Mouse (Mus musculus) MEL (cell line): Measurements from ENCODE around the gene Zfp810. TPM values are rescaled to one million over a fixed set of nuclear protein-coding genes. Genes with fewer than 3 reads are reported as not detected.

Experiments
- DNase-seq: peaks from one replicate; pipeline ENCODE4 v3.0.0; 2011; ENCODE audit warnings: low read depth, low spot score
- H3K27ac ChIP-seq: 2 replicates; pipeline ENCODE4 v1.5.1; 2012; ENCODE audit warnings: low read depth, mild to moderate bottlenecking, control low read depth, low read length, moderate library complexity; ENCODE audit not compliant: control insufficient read depth
- H3K27me3 ChIP-seq, 2 experiments: fragments of 150-350 bp in 1 of 2; sonication (generic) in 1 of 2; 2 replicates each; pipeline ENCODE4 v1.6.1; 2012; ENCODE audit warnings: low read length in 2 of 2, mild to moderate bottlenecking in 2 of 2, improper control_type of control experiment in 1 of 2, moderate library complexity in 1 of 2; ENCODE audit not compliant: insufficient read depth in 2 of 2, control insufficient read depth in 1 of 2
- H3K36me3 ChIP-seq, 2 experiments: 2 replicates each; pipeline ENCODE4 v1.6.1; 2012 to 2014; ENCODE audit warnings: low read length in 2 of 2, improper control_type of control experiment in 1 of 2, inconsistent platforms in 1 of 2, mild to moderate bottlenecking in 1 of 2; ENCODE audit not compliant: insufficient read depth in 2 of 2, control insufficient read depth in 1 of 2
- H3K4me1 ChIP-seq, 2 experiments: fragments of 150-350 bp in 1 of 2; sonication (generic) in 1 of 2; 2 replicates each; pipeline ENCODE4 v1.6.1; 2012; ENCODE audit warnings: low read length in 2 of 2, improper control_type of control experiment in 1 of 2, mild to moderate bottlenecking in 1 of 2; ENCODE audit not compliant: insufficient read depth in 2 of 2, control insufficient read depth in 1 of 2
- H3K4me3 ChIP-seq, 2 experiments: fragments of 150-350 bp in 1 of 2; sonication (generic) in 1 of 2; 2 replicates each; pipeline ENCODE4 v1.5.1; 2012; ENCODE audit warnings: low read depth in 2 of 2, low read length in 2 of 2, mild to moderate bottlenecking in 2 of 2, moderate library complexity in 2 of 2, control low read depth in 1 of 2, improper control_type of control experiment in 1 of 2; ENCODE audit not compliant: control insufficient read depth in 1 of 2, insufficient read depth in 1 of 2
- H3K79me2 ChIP-seq: 2 replicates; pipeline ENCODE4 v1.6.1; 2012; ENCODE audit warnings: mild to moderate bottlenecking, low read length, moderate library complexity; ENCODE audit not compliant: control insufficient read depth, poor library complexity, insufficient read depth
- H3K9ac ChIP-seq: 2 replicates; pipeline ENCODE4 v1.6.1; 2012; ENCODE audit warnings: low read depth, mild to moderate bottlenecking, control low read depth, low read length, moderate library complexity; ENCODE audit not compliant: control insufficient read depth, poor library complexity, severe bottlenecking
- H3K9me3 ChIP-seq: fragments of 150-350 bp; sonication (generic); replicated peaks from 2 replicates; pipeline ENCODE4 v1.6.1; 2012; ENCODE audit warnings: mild to moderate bottlenecking, low read length, improper control_type of control experiment, moderate library complexity; ENCODE audit not compliant: insufficient read depth
- BHLHE40 ChIP-seq: IDR thresholded peaks from 2 replicates; pipeline ENCODE4 v1.6.1; 2012; ENCODE audit warnings: low read depth, mild to moderate bottlenecking, inconsistent platforms, low read length, improper control_type of control experiment, borderline replicate concordance
- CHD1 ChIP-seq: IDR thresholded peaks from 2 replicates; pipeline ENCODE4 v1.6.1; 2012; ENCODE audit warnings: low read depth, mild to moderate bottlenecking, inconsistent platforms, low read length, improper control_type of control experiment
- CHD2 ChIP-seq: IDR thresholded peaks from 2 replicates; pipeline ENCODE4 v1.6.1; 2011; ENCODE audit warnings: low read length, improper control_type of control experiment
- CTCF ChIP-seq, 3 experiments: IDR thresholded peaks in 2 of 3; conservative IDR thresholded peaks in 1 of 3; 2 replicates each; pipeline ENCODE4 v1.5.1; 2011 to 2012; ENCODE audit warnings: low read length in 3 of 3, low read depth in 2 of 3, mild to moderate bottlenecking in 2 of 3, improper control_type of control experiment in 1 of 3, inconsistent platforms in 1 of 3, mixed read lengths in 1 of 3, moderate library complexity in 1 of 3; ENCODE audit not compliant: control insufficient read depth in 1 of 3, insufficient read depth in 1 of 3, poor library complexity in 1 of 3, severe bottlenecking in 1 of 3
- E2F4 ChIP-seq: IDR thresholded peaks from 2 replicates; pipeline ENCODE4 v1.6.1; 2011; ENCODE audit warnings: low read depth, low read length, improper control_type of control experiment, borderline replicate concordance
- ELF1 ChIP-seq: IDR thresholded peaks from 2 replicates; pipeline ENCODE4 v1.6.1; 2014; ENCODE audit warnings: low read depth, mild to moderate bottlenecking, inconsistent platforms, low read length, improper control_type of control experiment, moderate library complexity
- ETS1 ChIP-seq: IDR thresholded peaks from 2 replicates; pipeline ENCODE4 v1.6.1; 2012; ENCODE audit warnings: low read depth, mild to moderate bottlenecking, inconsistent platforms, low read length, improper control_type of control experiment, moderate library complexity
- GABPA ChIP-seq: IDR thresholded peaks from 2 replicates; pipeline ENCODE4 v1.6.1; 2012; ENCODE audit warnings: low read depth, mild to moderate bottlenecking, inconsistent platforms, low read length, improper control_type of control experiment, moderate library complexity
- GATA1 ChIP-seq: IDR thresholded peaks from 2 replicates; pipeline ENCODE4 v1.6.1; 2011; ENCODE audit warnings: low read depth, low read length, improper control_type of control experiment
- HCFC1 ChIP-seq: IDR thresholded peaks from 2 replicates; pipeline ENCODE4 v1.6.1; 2012; ENCODE audit warnings: low read depth, mild to moderate bottlenecking, inconsistent platforms, low read length, improper control_type of control experiment, moderate library complexity
- JUND ChIP-seq: IDR thresholded peaks from 2 replicates; pipeline ENCODE4 v1.6.1; 2011; ENCODE audit warnings: low read depth, mild to moderate bottlenecking, improper control_type of control experiment, low read length
- KAT2A ChIP-seq: conservative IDR thresholded peaks from 2 replicates; pipeline ENCODE4 v1.6.1; 2012; ENCODE audit warnings: low read depth, low read length, improper control_type of control experiment, inconsistent platforms
- MAFK ChIP-seq: IDR thresholded peaks from 2 replicates; pipeline ENCODE4 v1.6.1; 2011; ENCODE audit warnings: low read depth, mild to moderate bottlenecking, low read length, improper control_type of control experiment, borderline replicate concordance
- MAX ChIP-seq: IDR thresholded peaks from 2 replicates; pipeline ENCODE4 v1.6.1; 2011; ENCODE audit warnings: low read length, improper control_type of control experiment
- MAZ ChIP-seq: IDR thresholded peaks from 2 replicates; pipeline ENCODE4 v1.6.1; 2012; ENCODE audit warnings: low read depth, mild to moderate bottlenecking, inconsistent platforms, low read length, improper control_type of control experiment
- MEF2A ChIP-seq: IDR thresholded peaks from 2 replicates; pipeline ENCODE4 v1.6.1; 2014; ENCODE audit warnings: low read depth, mild to moderate bottlenecking, inconsistent platforms, low read length, improper control_type of control experiment; ENCODE audit not compliant: poor library complexity, insufficient replicate concordance, severe bottlenecking; ENCODE audit errors: extremely low read depth
- MXI1 ChIP-seq: IDR thresholded peaks from 2 replicates; pipeline ENCODE4 v1.6.1; 2011; ENCODE audit warnings: mild to moderate bottlenecking, low read depth, low read length, improper control_type of control experiment
- MYB ChIP-seq: IDR thresholded peaks from 2 replicates; pipeline ENCODE4 v1.6.1; 2011; ENCODE audit warnings: mild to moderate bottlenecking, low read depth, low read length, improper control_type of control experiment
- MYC ChIP-seq: IDR thresholded peaks from 2 replicates; pipeline ENCODE4 v1.6.1; 2011; ENCODE audit warnings: low read depth, mild to moderate bottlenecking, low read length, improper control_type of control experiment, moderate library complexity
- NELFE ChIP-seq: IDR thresholded peaks from 2 replicates; pipeline ENCODE4 v1.6.1; 2011; ENCODE audit warnings: low read depth, low read length, improper control_type of control experiment
- NRF1 ChIP-seq: IDR thresholded peaks from 2 replicates; pipeline ENCODE4 v1.6.1; 2014; ENCODE audit warnings: low read depth, mild to moderate bottlenecking, inconsistent platforms, low read length, improper control_type of control experiment, moderate library complexity; ENCODE audit not compliant: poor library complexity, insufficient read depth, severe bottlenecking
- POLR2A ChIP-seq, 2 experiments: IDR thresholded peaks; 2 replicates each; pipeline ENCODE4 v1.6.1; 2011 to 2012; ENCODE audit warnings: low read length in 2 of 2, mild to moderate bottlenecking in 2 of 2, control low read depth in 1 of 2, improper control_type of control experiment in 1 of 2, low read depth in 1 of 2, moderate library complexity in 1 of 2; ENCODE audit not compliant: control insufficient read depth in 1 of 2, insufficient read depth in 1 of 2, poor library complexity in 1 of 2
- POLR2AphosphoS2 ChIP-seq: IDR thresholded peaks from 2 replicates; pipeline ENCODE4 v1.6.1; 2011; ENCODE audit warnings: low read length, improper control_type of control experiment
- POLR2AphosphoS5 ChIP-seq: IDR thresholded peaks from 2 replicates; pipeline ENCODE4 v1.6.1; 2012; ENCODE audit warnings: low read depth, borderline replicate concordance, mild to moderate bottlenecking, inconsistent platforms, low read length, moderate library complexity, mixed read lengths
- RAD21 ChIP-seq: IDR thresholded peaks from 2 replicates; pipeline ENCODE4 v1.6.1; 2011; ENCODE audit warnings: mild to moderate bottlenecking, low read depth, low read length, improper control_type of control experiment
- RCOR1 ChIP-seq: IDR thresholded peaks from 2 replicates; pipeline ENCODE4 v1.6.1; 2012; ENCODE audit warnings: low read depth, mild to moderate bottlenecking, inconsistent platforms, low read length, improper control_type of control experiment
- SIN3A ChIP-seq: IDR thresholded peaks from 2 replicates; pipeline ENCODE4 v1.6.1; 2012; ENCODE audit warnings: low read length, improper control_type of control experiment, inconsistent platforms
- SMC3 ChIP-seq: IDR thresholded peaks from 2 replicates; pipeline ENCODE4 v1.6.1; 2011; ENCODE audit warnings: low read depth, low read length, improper control_type of control experiment
- TAL1 ChIP-seq: IDR thresholded peaks from 2 replicates; pipeline ENCODE4 v1.6.1; 2012; ENCODE audit warnings: mild to moderate bottlenecking, inconsistent platforms, low read length, moderate library complexity, mixed read lengths
- TBP ChIP-seq: IDR thresholded peaks from 2 replicates; pipeline ENCODE4 v1.8.0; 2011; ENCODE audit warnings: low read depth, low read length, improper control_type of control experiment
- TCF12 ChIP-seq: IDR thresholded peaks from 2 replicates; pipeline ENCODE4 v1.6.1; 2014; ENCODE audit warnings: low read depth, mild to moderate bottlenecking, inconsistent platforms, low read length, improper control_type of control experiment, moderate library complexity
- UBTF ChIP-seq: IDR thresholded peaks from 2 replicates; pipeline ENCODE4 v1.6.1; 2012; ENCODE audit warnings: low read depth, mild to moderate bottlenecking, inconsistent platforms, low read length, improper control_type of control experiment, moderate library complexity, borderline replicate concordance; ENCODE audit not compliant: insufficient read depth
- USF1 ChIP-seq: IDR thresholded peaks from 2 replicates; pipeline ENCODE4 v1.6.1; 2014; ENCODE audit warnings: low read depth, mild to moderate bottlenecking, inconsistent platforms, low read length, improper control_type of control experiment, moderate library complexity
- USF2 ChIP-seq, 2 experiments: IDR thresholded peaks; 2 replicates each; pipeline ENCODE4 v1.6.1; 2011 to 2012; ENCODE audit warnings: improper control_type of control experiment in 2 of 2, low read length in 2 of 2, borderline replicate concordance in 1 of 2, inconsistent platforms in 1 of 2, low read depth in 1 of 2, mild to moderate bottlenecking in 1 of 2; ENCODE audit not compliant: insufficient read depth in 1 of 2
- ZC3H11A ChIP-seq: IDR thresholded peaks from 2 replicates; pipeline ENCODE4 v1.6.1; 2012; ENCODE audit warnings: low read depth, mild to moderate bottlenecking, inconsistent platforms, low read length, improper control_type of control experiment
- ZKSCAN1 ChIP-seq: IDR thresholded peaks from 2 replicates; pipeline ENCODE4 v1.6.1; 2012; ENCODE audit warnings: low read depth, mild to moderate bottlenecking, inconsistent platforms, low read length, improper control_type of control experiment, moderate library complexity
- ZMIZ1 ChIP-seq: IDR thresholded peaks from 2 replicates; pipeline ENCODE4 v1.6.1; 2012; ENCODE audit warnings: low read depth, mild to moderate bottlenecking, inconsistent platforms, low read length, improper control_type of control experiment, moderate library complexity
- ZNF384 ChIP-seq: IDR thresholded peaks from 2 replicates; pipeline ENCODE4 v1.6.1; 2012; ENCODE audit warnings: low read depth, mild to moderate bottlenecking, inconsistent platforms, low read length, improper control_type of control experiment
- polyA plus RNA-seq, 2 experiments: library from polyadenylated mRNA; stranded (reverse) in 1 of 2; unstranded in 1 of 2; fragments of >175 nt in 1 of 2; fragments of >200 nt in 1 of 2; gene quantifications; 2 replicates each; pipeline versions ENCODE4 v1.2.1 to v1.2.4; 2012; ENCODE audit warnings: low replicate concordance in 2 of 2, low read depth in 1 of 2; ENCODE audit not compliant: insufficient read length in 2 of 2, insufficient read depth in 1 of 2, missing spikeins in 1 of 2
- total RNA-seq: library from RNA; depleted of rRNA; stranded (reverse); fragments of 300-350 nt; gene quantifications from 2 replicates; pipeline ENCODE4 v1.2.3, GENCODE M21; 2012

Zfp810 gene
- total and polyA plus RNA-seq, 3 experiments = 0.13 TPM; not detected in 2

- no peaks in the 10 kb centered on the region for H3K9me3 ChIP-seq
- DNase-seq = peak; percentile 91
- H3K4me3 ChIP-seq = no peak overlapping the region
- peaks cover 0 to 11% of the 10 kb centered on the region in 2 experiments for H3K4me1 ChIP-seq
- no peak overlapping the region for H3K27ac ChIP-seq
- H3K79me2 ChIP-seq = no peaks in the 10 kb centered on the region
- no peaks in the 10 kb centered on the region for H3K27me3 ChIP-seq
- no peak overlapping the region for H3K9ac ChIP-seq
- H3K36me3 ChIP-seq = peaks cover 0 to 16% of the 10 kb centered on the region in 2 experiments; a peak in 2 of 4 replicates
- no peak for TF ChIP-seq UBTF
- TF ChIP-seq ELF1 = peak; percentile 52; the same call in 1 of the 2 replicates
- peak; percentile 99 for TF ChIP-seq RCOR1
- peak; percentile 53; the same call in 1 of the 2 replicates for TF ChIP-seq SIN3A
- TF ChIP-seq MXI1 = no peak; the same call in 1 of the 2 replicates
- no peak for TF ChIP-seq POLR2AphosphoS2
- TF ChIP-seq POLR2A (IDR thresholded peaks at IDR 0.05; ENCODE audit: control insufficient read depth in 1 of 2, insufficient read depth in 1 of 2, low read depth in 1 of 2, low read length in 2 of 2, poor library complexity in 1 of 2) = no peak
- TF ChIP-seq ZMIZ1 = no peak
- TF ChIP-seq JUND = no peak
- TF ChIP-seq NRF1 = no peak
- no peak for TF ChIP-seq MYB
- TF ChIP-seq MAX = no peak
- no peak for TF ChIP-seq CTCF (IDR thresholded peaks at IDR 0.05 in 2 of 3, conservative IDR thresholded peaks at IDR 0.05 in 1 of 3; ENCODE audit: control insufficient read depth in 1 of 3, insufficient read depth in 1 of 3, low read depth in 2 of 3, low read length in 3 of 3, poor library complexity in 1 of 3, severe bottlenecking in 1 of 3)
- no peak for TF ChIP-seq USF1
- no peak for TF ChIP-seq GABPA
- TF ChIP-seq HCFC1 = no peak
- TF ChIP-seq MAZ = no peak
- no peak for TF ChIP-seq NELFE
- no peak for TF ChIP-seq POLR2AphosphoS5
- no peak for TF ChIP-seq CHD1
- TF ChIP-seq MAFK = peak; percentile 80; the same call in 1 of the 2 replicates
- TF ChIP-seq MYC = no peak
- TF ChIP-seq TBP = peak; percentile 8; the same call in 1 of the 2 replicates
- no peak for TF ChIP-seq KAT2A
- peak; percentile 78 for TF ChIP-seq TAL1
- peak; percentile 98 for TF ChIP-seq GATA1
- no peak; the same call in 1 of the 2 replicates for TF ChIP-seq SMC3
- TF ChIP-seq CHD2 = no peak
- no peak for TF ChIP-seq MEF2A
- peak; percentile 96 for TF ChIP-seq ETS1
- TF ChIP-seq USF2 (IDR thresholded peaks at IDR 0.05; ENCODE audit: borderline replicate concordance in 1 of 2, insufficient read depth in 1 of 2, low read depth in 1 of 2, low read length in 2 of 2) = no peak
- peak; percentile 92 for TF ChIP-seq TCF12
- no peak for TF ChIP-seq RAD21
- TF ChIP-seq ZKSCAN1 = no peak
- TF ChIP-seq ZNF384 = no peak
- peak; percentile 74; the same call in 1 of the 2 replicates for TF ChIP-seq BHLHE40
- TF ChIP-seq E2F4 = no peak
- no peak for TF ChIP-seq ZC3H11A
These were observed 5.8 kb upstream of the Zfp810 start for GRCm38 (mm10) chr9:22313218-22313617.
